Mouse (Mus musculus) MEL (cell line): ENCODE measurements around the gene Pde4b. TPM values are rescaled to one million over a fixed set of nuclear protein-coding genes. Genes with fewer than 3 reads are reported as not detected.

Source experiments
- DNase-seq: peaks from one replicate; pipeline ENCODE4 v3.0.0; 2011; ENCODE audit warnings: low read depth, low spot score
- H3K27ac ChIP-seq: 2 replicates; pipeline ENCODE4 v1.5.1; 2012; ENCODE audit warnings: low read depth, mild to moderate bottlenecking, control low read depth, low read length, moderate library complexity; ENCODE audit not compliant: control insufficient read depth
- H3K27me3 ChIP-seq, 2 experiments: fragments of 150-350 bp in 1 of 2; sonication (generic) in 1 of 2; 2 replicates each; pipeline ENCODE4 v1.6.1; 2012; ENCODE audit warnings: low read length in 2 of 2, mild to moderate bottlenecking in 2 of 2, improper control_type of control experiment in 1 of 2, moderate library complexity in 1 of 2; ENCODE audit not compliant: insufficient read depth in 2 of 2, control insufficient read depth in 1 of 2
- H3K36me3 ChIP-seq, 2 experiments: 2 replicates each; pipeline ENCODE4 v1.6.1; 2012 to 2014; ENCODE audit warnings: low read length in 2 of 2, improper control_type of control experiment in 1 of 2, inconsistent platforms in 1 of 2, mild to moderate bottlenecking in 1 of 2; ENCODE audit not compliant: insufficient read depth in 2 of 2, control insufficient read depth in 1 of 2
- H3K4me1 ChIP-seq, 2 experiments: fragments of 150-350 bp in 1 of 2; sonication (generic) in 1 of 2; 2 replicates each; pipeline ENCODE4 v1.6.1; 2012; ENCODE audit warnings: low read length in 2 of 2, improper control_type of control experiment in 1 of 2, mild to moderate bottlenecking in 1 of 2; ENCODE audit not compliant: insufficient read depth in 2 of 2, control insufficient read depth in 1 of 2
- H3K4me3 ChIP-seq, 2 experiments: fragments of 150-350 bp in 1 of 2; sonication (generic) in 1 of 2; 2 replicates each; pipeline ENCODE4 v1.5.1; 2012; ENCODE audit warnings: low read depth in 2 of 2, low read length in 2 of 2, mild to moderate bottlenecking in 2 of 2, moderate library complexity in 2 of 2, control low read depth in 1 of 2, improper control_type of control experiment in 1 of 2; ENCODE audit not compliant: control insufficient read depth in 1 of 2, insufficient read depth in 1 of 2
- H3K79me2 ChIP-seq: 2 replicates; pipeline ENCODE4 v1.6.1; 2012; ENCODE audit warnings: mild to moderate bottlenecking, low read length, moderate library complexity; ENCODE audit not compliant: control insufficient read depth, poor library complexity, insufficient read depth
- H3K9ac ChIP-seq: 2 replicates; pipeline ENCODE4 v1.6.1; 2012; ENCODE audit warnings: low read depth, mild to moderate bottlenecking, control low read depth, low read length, moderate library complexity; ENCODE audit not compliant: control insufficient read depth, poor library complexity, severe bottlenecking
- H3K9me3 ChIP-seq: fragments of 150-350 bp; sonication (generic); replicated peaks from 2 replicates; pipeline ENCODE4 v1.6.1; 2012; ENCODE audit warnings: mild to moderate bottlenecking, low read length, improper control_type of control experiment, moderate library complexity; ENCODE audit not compliant: insufficient read depth
- CHD1 ChIP-seq: IDR thresholded peaks from 2 replicates; pipeline ENCODE4 v1.6.1; 2012; ENCODE audit warnings: low read depth, mild to moderate bottlenecking, inconsistent platforms, low read length, improper control_type of control experiment
- CHD2 ChIP-seq: IDR thresholded peaks from 2 replicates; pipeline ENCODE4 v1.6.1; 2011; ENCODE audit warnings: low read length, improper control_type of control experiment
- CTCF ChIP-seq, 3 experiments: IDR thresholded peaks in 2 of 3; conservative IDR thresholded peaks in 1 of 3; 2 replicates each; pipeline ENCODE4 v1.5.1; 2011 to 2012; ENCODE audit warnings: low read length in 3 of 3, low read depth in 2 of 3, mild to moderate bottlenecking in 2 of 3, improper control_type of control experiment in 1 of 3, inconsistent platforms in 1 of 3, mixed read lengths in 1 of 3, moderate library complexity in 1 of 3; ENCODE audit not compliant: control insufficient read depth in 1 of 3, insufficient read depth in 1 of 3, poor library complexity in 1 of 3, severe bottlenecking in 1 of 3
- E2F4 ChIP-seq: IDR thresholded peaks from 2 replicates; pipeline ENCODE4 v1.6.1; 2011; ENCODE audit warnings: low read depth, low read length, improper control_type of control experiment, borderline replicate concordance
- EP300 ChIP-seq, 2 experiments: IDR thresholded peaks; 2 replicates each; pipeline ENCODE4 v1.6.1; 2011; ENCODE audit warnings: improper control_type of control experiment in 2 of 2, low read length in 2 of 2, low read depth in 1 of 2, mild to moderate bottlenecking in 1 of 2
- ETS1 ChIP-seq: IDR thresholded peaks from 2 replicates; pipeline ENCODE4 v1.6.1; 2012; ENCODE audit warnings: low read depth, mild to moderate bottlenecking, inconsistent platforms, low read length, improper control_type of control experiment, moderate library complexity
- GABPA ChIP-seq: IDR thresholded peaks from 2 replicates; pipeline ENCODE4 v1.6.1; 2012; ENCODE audit warnings: low read depth, mild to moderate bottlenecking, inconsistent platforms, low read length, improper control_type of control experiment, moderate library complexity
- GATA1 ChIP-seq: IDR thresholded peaks from 2 replicates; pipeline ENCODE4 v1.6.1; 2011; ENCODE audit warnings: low read depth, low read length, improper control_type of control experiment
- HCFC1 ChIP-seq: IDR thresholded peaks from 2 replicates; pipeline ENCODE4 v1.6.1; 2012; ENCODE audit warnings: low read depth, mild to moderate bottlenecking, inconsistent platforms, low read length, improper control_type of control experiment, moderate library complexity
- JUND ChIP-seq: IDR thresholded peaks from 2 replicates; pipeline ENCODE4 v1.6.1; 2011; ENCODE audit warnings: low read depth, mild to moderate bottlenecking, improper control_type of control experiment, low read length
- KAT2A ChIP-seq: conservative IDR thresholded peaks from 2 replicates; pipeline ENCODE4 v1.6.1; 2012; ENCODE audit warnings: low read depth, low read length, improper control_type of control experiment, inconsistent platforms
- MAFK ChIP-seq: IDR thresholded peaks from 2 replicates; pipeline ENCODE4 v1.6.1; 2011; ENCODE audit warnings: low read depth, mild to moderate bottlenecking, low read length, improper control_type of control experiment, borderline replicate concordance
- MAX ChIP-seq: IDR thresholded peaks from 2 replicates; pipeline ENCODE4 v1.6.1; 2011; ENCODE audit warnings: low read length, improper control_type of control experiment
- MAZ ChIP-seq: IDR thresholded peaks from 2 replicates; pipeline ENCODE4 v1.6.1; 2012; ENCODE audit warnings: low read depth, mild to moderate bottlenecking, inconsistent platforms, low read length, improper control_type of control experiment
- MXI1 ChIP-seq: IDR thresholded peaks from 2 replicates; pipeline ENCODE4 v1.6.1; 2011; ENCODE audit warnings: mild to moderate bottlenecking, low read depth, low read length, improper control_type of control experiment
- MYB ChIP-seq: IDR thresholded peaks from 2 replicates; pipeline ENCODE4 v1.6.1; 2011; ENCODE audit warnings: mild to moderate bottlenecking, low read depth, low read length, improper control_type of control experiment
- MYC ChIP-seq: IDR thresholded peaks from 2 replicates; pipeline ENCODE4 v1.6.1; 2011; ENCODE audit warnings: low read depth, mild to moderate bottlenecking, low read length, improper control_type of control experiment, moderate library complexity
- POLR2A ChIP-seq, 2 experiments: IDR thresholded peaks; 2 replicates each; pipeline ENCODE4 v1.6.1; 2011 to 2012; ENCODE audit warnings: low read length in 2 of 2, mild to moderate bottlenecking in 2 of 2, control low read depth in 1 of 2, improper control_type of control experiment in 1 of 2, low read depth in 1 of 2, moderate library complexity in 1 of 2; ENCODE audit not compliant: control insufficient read depth in 1 of 2, insufficient read depth in 1 of 2, poor library complexity in 1 of 2
- POLR2AphosphoS2 ChIP-seq: IDR thresholded peaks from 2 replicates; pipeline ENCODE4 v1.6.1; 2011; ENCODE audit warnings: low read length, improper control_type of control experiment
- POLR2AphosphoS5 ChIP-seq: IDR thresholded peaks from 2 replicates; pipeline ENCODE4 v1.6.1; 2012; ENCODE audit warnings: low read depth, borderline replicate concordance, mild to moderate bottlenecking, inconsistent platforms, low read length, moderate library complexity, mixed read lengths
- RAD21 ChIP-seq: IDR thresholded peaks from 2 replicates; pipeline ENCODE4 v1.6.1; 2011; ENCODE audit warnings: mild to moderate bottlenecking, low read depth, low read length, improper control_type of control experiment
- SIN3A ChIP-seq: IDR thresholded peaks from 2 replicates; pipeline ENCODE4 v1.6.1; 2012; ENCODE audit warnings: low read length, improper control_type of control experiment, inconsistent platforms
- TAL1 ChIP-seq: IDR thresholded peaks from 2 replicates; pipeline ENCODE4 v1.6.1; 2012; ENCODE audit warnings: mild to moderate bottlenecking, inconsistent platforms, low read length, moderate library complexity, mixed read lengths
- TBP ChIP-seq: IDR thresholded peaks from 2 replicates; pipeline ENCODE4 v1.8.0; 2011; ENCODE audit warnings: low read depth, low read length, improper control_type of control experiment
- TCF12 ChIP-seq: IDR thresholded peaks from 2 replicates; pipeline ENCODE4 v1.6.1; 2014; ENCODE audit warnings: low read depth, mild to moderate bottlenecking, inconsistent platforms, low read length, improper control_type of control experiment, moderate library complexity
- UBTF ChIP-seq: IDR thresholded peaks from 2 replicates; pipeline ENCODE4 v1.6.1; 2012; ENCODE audit warnings: low read depth, mild to moderate bottlenecking, inconsistent platforms, low read length, improper control_type of control experiment, moderate library complexity, borderline replicate concordance; ENCODE audit not compliant: insufficient read depth
- USF1 ChIP-seq: IDR thresholded peaks from 2 replicates; pipeline ENCODE4 v1.6.1; 2014; ENCODE audit warnings: low read depth, mild to moderate bottlenecking, inconsistent platforms, low read length, improper control_type of control experiment, moderate library complexity
- ZC3H11A ChIP-seq: IDR thresholded peaks from 2 replicates; pipeline ENCODE4 v1.6.1; 2012; ENCODE audit warnings: low read depth, mild to moderate bottlenecking, inconsistent platforms, low read length, improper control_type of control experiment
- ZKSCAN1 ChIP-seq: IDR thresholded peaks from 2 replicates; pipeline ENCODE4 v1.6.1; 2012; ENCODE audit warnings: low read depth, mild to moderate bottlenecking, inconsistent platforms, low read length, improper control_type of control experiment, moderate library complexity
- ZMIZ1 ChIP-seq: IDR thresholded peaks from 2 replicates; pipeline ENCODE4 v1.6.1; 2012; ENCODE audit warnings: low read depth, mild to moderate bottlenecking, inconsistent platforms, low read length, improper control_type of control experiment, moderate library complexity
- ZNF384 ChIP-seq: IDR thresholded peaks from 2 replicates; pipeline ENCODE4 v1.6.1; 2012; ENCODE audit warnings: low read depth, mild to moderate bottlenecking, inconsistent platforms, low read length, improper control_type of control experiment
- polyA plus RNA-seq, 2 experiments: library from polyadenylated mRNA; stranded (reverse) in 1 of 2; unstranded in 1 of 2; fragments of >175 nt in 1 of 2; fragments of >200 nt in 1 of 2; gene quantifications; 2 replicates each; pipeline versions ENCODE4 v1.2.1 to v1.2.4; 2012; ENCODE audit warnings: low replicate concordance in 2 of 2, low read depth in 1 of 2; ENCODE audit not compliant: insufficient read length in 2 of 2, insufficient read depth in 1 of 2, missing spikeins in 1 of 2
- total RNA-seq: library from RNA; depleted of rRNA; stranded (reverse); fragments of 300-350 nt; gene quantifications from 2 replicates; pipeline ENCODE4 v1.2.3, GENCODE M21; 2012

The Pde4b gene
- total and polyA plus RNA-seq, 3 experiments, result 2.7 to 6.0 TPM; not detected in 1

DNA sequence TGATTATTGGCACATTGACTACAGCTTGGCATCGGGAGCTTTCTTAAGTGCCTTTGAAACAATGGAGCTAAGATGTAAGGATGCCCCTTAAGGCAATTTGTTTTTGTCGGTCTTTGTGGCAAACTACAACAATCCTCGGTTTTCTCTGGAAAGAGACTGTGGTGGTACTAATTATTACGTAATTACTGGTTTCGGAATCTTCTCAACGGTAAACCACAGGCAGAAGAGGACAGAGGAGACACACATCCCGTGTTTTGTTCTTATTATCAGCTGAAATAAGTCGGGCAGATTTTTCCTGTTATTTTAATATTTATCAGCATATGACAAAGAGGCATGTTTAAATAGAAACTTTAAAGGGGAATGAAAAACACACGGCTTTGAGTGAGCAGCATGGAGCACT lies 420.0 kb downstream of the Pde4b start:
- TF ChIP-seq ZNF384 (no peak), ZC3H11A (no peak), UBTF (no peak), CHD2 (no peak), TAL1 (0 out of 2 replicates have a peak, but pooled peaks have one; percentile 15), ZKSCAN1 (no peak), TCF12 (no peak), MAX (no peak), USF1 (no peak), JUND (no peak), EP300 (IDR thresholded peaks at IDR 0.05; ENCODE audit: low read depth in 1 of 2, low read length in 2 of 2) (peak in 1 of 2 experiments; percentile 28; a peak in 1 of 4 replicates), POLR2AphosphoS5 (no peak), MYC (no peak)
- TF ChIP-seq, all 39 proteins: peak for 2

GRCm38 (mm10) chr4:102507753-102508152 lies 420.4 kb downstream of the Pde4b start:
- Histone ChIP-seq H3K9me3 (no peaks in the 10 kb centered on the region), H3K36me3 (peaks cover 0 to 3% of the 10 kb centered on the region in 2 experiments; a peak in 2 of 4 replicates), H3K27me3 (no peaks in the 10 kb centered on the region; a peak in 2 of 4 replicates), H3K4me3 (peak overlapping the region in 1 of 2 experiments; percentile 58; a peak in 2 of 4 replicates), H3K27ac (no peak overlapping the region), H3K4me1 (peaks cover 3 to 8% of the 10 kb centered on the region in 2 experiments; a peak in 2 of 4 replicates), H3K79me2 (no peaks in the 10 kb centered on the region), H3K9ac (peak overlapping the region; percentile 52; the same call in 1 of the 2 replicates)
- DNase-seq, result peak; percentile 58
- TF ChIP-seq GATA1 (no peak), CHD1 (no peak), MXI1 (no peak), HCFC1 (no peak), POLR2A (IDR thresholded peaks at IDR 0.05; ENCODE audit: control insufficient read depth in 1 of 2, insufficient read depth in 1 of 2, low read depth in 1 of 2, low read length in 2 of 2, poor library complexity in 1 of 2) (no peak), ETS1 (no peak), TAL1 (no peak), JUND (no peak), ZMIZ1 (no peak), MYB (no peak), TCF12 (no peak), TBP (no peak), MAFK (no peak), CTCF (IDR thresholded peaks at IDR 0.05 in 2 of 3, conservative IDR thresholded peaks at IDR 0.05 in 1 of 3; ENCODE audit: control insufficient read depth in 1 of 3, insufficient read depth in 1 of 3, low read depth in 2 of 3, low read length in 3 of 3, poor library complexity in 1 of 3, severe bottlenecking in 1 of 3) (peak; percentile 29 to 48 (median 47); a peak in 5 of 6 replicates), MAZ (no peak), RAD21 (peak; percentile 25), POLR2AphosphoS2 (no peak), KAT2A (no peak), ZC3H11A (0 out of 2 replicates have a peak, but pooled peaks have one; percentile 18), USF1 (no peak), SIN3A (no peak), ZNF384 (0 out of 2 replicates have a peak, but pooled peaks have one; percentile 9), E2F4 (no peak), GABPA (no peak)

More for the DNA sequence above, 420.0 kb downstream of the Pde4b start:
- Histone ChIP-seq H3K36me3 (peaks cover 0 to 3% of the 10 kb centered on the region in 2 experiments; a peak in 2 of 4 replicates), H3K4me3 (peak overlapping the region; percentile 52 to 58), H3K79me2 (no peaks in the 10 kb centered on the region), H3K9me3 (no peaks in the 10 kb centered on the region), H3K27ac (peak overlapping the region; percentile 51), H3K9ac (peak overlapping the region; percentile 52), H3K27me3 (no peaks in the 10 kb centered on the region; a peak in 2 of 4 replicates), H3K4me1 (peaks cover 3 to 8% of the 10 kb centered on the region in 2 experiments; a peak in 2 of 4 replicates)
- DNase-seq, result peak; percentile 41
